Mouse (Mus musculus): ENCODE data around the gene Eif2b4.

- no peak for TF ChIP-seq CTCF (conservative IDR thresholded peaks at IDR 0.05; ENCODE audit: insufficient read depth, insufficient read length, low read depth, low read length)
- TF ChIP-seq POLR2A (IDR thresholded peaks at IDR 0.05; ENCODE audit: low read depth, low read length), result no peak
Measured at GRCm38 (mm10) chr5:31219474-31219873, 26.2 kb upstream of the Eif2b4 start.
